Mouse (Mus musculus): ENCODE data around the gene Pde4d.

Gene Pde4d

DNA sequence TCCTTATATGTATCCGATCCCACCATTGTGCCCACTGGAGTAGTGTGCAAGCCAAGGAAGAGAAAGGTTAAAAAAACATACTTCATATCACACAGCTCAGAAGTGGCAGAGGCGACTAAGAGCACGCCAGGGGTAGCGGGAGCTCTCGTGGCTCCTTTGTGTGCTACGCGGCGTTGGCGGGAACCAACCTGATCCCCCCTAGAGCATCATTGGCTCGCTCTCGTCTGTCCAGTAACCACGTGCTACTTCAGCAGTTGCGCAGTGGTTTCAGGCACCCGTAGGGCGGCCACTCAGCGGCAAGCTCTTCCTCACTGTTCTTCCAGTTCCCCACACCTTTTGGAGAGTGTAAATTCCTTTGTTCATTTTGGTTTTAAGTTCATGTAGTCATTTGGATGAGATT, 758.9 kb downstream of the Pde4d start:
- DNase-seq = no peak

DNA sequence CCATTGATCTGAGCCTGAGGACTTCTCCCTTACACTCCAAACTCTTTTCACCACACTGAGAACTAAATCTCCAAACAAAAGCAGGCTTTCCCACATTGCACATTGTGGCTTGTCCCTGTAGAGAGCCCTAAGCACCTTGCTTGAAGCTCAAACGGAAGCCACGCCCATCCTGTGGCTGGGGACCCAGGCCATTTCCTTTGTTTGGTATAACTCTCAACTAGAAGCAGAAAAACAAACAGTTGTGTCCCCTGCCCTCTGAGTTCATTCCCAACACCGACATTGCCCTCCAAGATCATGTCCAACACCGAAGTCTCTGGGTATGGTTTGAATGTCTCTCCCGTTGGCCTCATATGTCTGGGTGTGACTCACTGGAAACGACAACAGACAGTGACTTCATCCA, 759.7 kb downstream of the Pde4d start:
- DNase-seq = no peak

DNA sequence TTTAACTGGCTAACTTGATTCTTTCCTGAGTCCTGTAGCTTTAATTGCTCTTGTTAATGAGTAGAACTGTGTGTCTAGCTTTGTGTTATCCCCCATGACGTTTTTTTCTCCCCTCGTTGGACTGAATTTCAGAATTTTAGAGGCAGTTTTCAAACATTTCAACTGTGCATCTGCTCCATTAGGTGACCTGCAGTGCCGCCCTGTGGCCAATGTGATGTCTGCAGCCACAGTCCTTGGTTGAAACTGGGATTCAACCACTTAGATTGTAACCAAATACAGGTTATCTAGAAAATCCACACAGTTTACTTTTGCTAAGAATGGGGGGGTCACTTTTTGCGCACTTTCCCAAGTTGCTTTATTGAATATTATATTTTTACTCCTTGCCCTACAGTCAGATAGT, 760.7 kb downstream of the Pde4d start:
- DNase-seq = peak; percentile 82 to 83

DNA sequence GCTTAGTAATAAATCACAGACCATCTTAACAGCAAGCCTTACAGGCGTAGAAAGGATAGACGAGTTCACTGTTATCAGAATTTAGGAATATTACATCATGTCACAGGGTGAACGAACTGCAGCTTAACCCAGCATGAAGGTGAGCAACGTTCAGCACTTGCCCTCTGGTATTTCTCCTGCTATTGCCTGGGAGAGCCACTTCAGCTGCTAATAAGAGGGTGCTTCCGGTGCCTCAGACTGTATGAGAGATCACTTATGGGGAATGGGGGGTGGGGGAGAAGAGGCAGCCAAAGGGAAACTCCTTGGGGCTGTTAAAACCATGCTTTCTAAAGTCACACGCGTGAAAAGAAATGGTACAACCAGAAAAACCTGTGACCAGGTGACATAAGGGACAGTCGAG, 761.7 kb downstream of the Pde4d start:
- DNase-seq = no peak

DNA sequence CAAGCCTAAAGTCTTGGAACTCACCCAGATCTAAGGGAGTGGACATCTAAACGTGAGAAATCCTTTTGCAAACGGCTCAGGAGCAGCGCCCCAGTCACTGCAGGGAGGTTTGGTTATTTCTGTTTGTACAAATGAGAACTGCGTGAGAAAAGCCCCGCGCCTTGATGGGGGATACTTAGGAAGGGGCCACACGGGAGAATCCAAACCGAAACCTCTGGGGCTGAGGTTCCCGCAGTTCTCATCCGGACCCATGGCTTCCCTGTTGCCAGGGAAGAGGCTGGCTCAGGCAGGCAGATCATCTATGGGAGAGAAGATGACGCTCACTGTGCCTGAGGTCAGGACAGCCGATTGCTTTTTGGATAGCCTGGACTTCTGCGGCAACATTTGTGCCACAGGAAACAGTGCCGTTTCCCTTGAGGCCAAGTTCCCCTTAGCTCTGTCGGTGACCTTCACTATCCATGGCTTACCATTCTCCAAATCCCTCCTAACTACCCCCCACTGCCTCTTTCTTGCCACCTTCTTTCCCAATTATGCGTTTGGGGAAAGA, 762.3 kb downstream of the Pde4d start:
- DNase-seq = no peak

DNA sequence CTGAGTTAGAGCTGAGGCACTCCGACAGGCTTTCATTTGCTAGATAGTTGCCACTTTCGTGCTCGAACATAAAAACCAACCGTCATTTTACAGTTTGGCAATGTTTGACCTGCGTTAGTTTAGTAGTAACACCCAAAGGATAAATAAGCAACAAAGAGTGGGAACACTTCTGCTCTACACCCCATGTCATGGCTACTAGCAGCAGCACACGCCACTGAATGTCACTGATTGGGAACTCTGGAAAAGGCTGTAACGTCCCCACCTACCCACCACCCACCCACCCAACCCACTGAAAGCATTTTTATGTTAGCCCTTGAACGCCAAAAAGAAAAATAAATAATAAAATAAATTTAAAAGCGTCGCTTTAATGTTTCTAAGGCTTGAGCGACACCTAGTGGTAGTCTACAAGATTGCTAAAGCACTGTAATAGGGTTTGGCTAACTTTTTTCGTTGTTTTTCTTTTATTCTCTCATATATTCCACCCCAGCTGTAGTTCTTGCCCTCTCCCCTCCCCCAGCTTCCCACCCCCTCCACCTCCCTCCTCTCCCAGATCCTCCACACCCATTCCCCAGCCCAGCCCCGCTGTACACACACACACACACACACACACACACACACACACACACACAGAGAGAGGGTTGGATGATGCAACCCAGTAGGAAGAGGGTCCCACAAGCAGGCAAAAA, 763.2 kb downstream of the Pde4d start:
- peak; percentile 18 to 26 for DNase-seq

DNA sequence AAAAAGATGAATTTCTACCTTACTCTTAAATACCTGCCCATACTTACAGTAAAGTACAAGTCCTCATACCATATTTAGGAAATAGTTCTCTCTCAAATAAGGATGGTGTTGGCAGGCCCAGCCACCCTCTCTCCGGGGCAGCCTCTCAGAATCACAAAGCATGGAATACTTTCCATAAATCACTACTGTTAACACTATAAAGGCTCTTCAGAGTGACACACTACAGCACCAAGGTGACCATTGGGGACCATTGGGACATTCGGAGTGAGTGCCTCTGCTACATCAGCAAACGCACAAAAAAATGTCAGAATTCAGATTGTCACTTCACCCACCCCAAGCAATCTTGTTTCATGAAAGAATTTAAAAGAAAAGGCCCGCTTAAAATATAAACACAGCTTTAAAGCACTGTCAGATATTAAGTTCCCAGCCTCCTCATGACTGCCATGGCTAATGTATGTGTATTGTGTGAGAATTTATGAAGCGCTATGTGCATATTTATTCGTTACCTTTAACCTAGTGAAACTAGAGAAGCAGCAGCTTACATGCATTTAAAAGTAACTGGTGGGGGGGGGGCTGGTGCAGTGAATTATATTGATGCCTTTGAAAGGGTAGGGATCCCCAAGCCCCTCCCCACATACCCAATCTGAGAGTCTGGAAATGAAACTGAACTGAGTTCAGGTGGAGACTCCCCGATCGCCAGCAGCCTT, 769.4 kb downstream of the Pde4d start:
- no peak for DNase-seq

DNA sequence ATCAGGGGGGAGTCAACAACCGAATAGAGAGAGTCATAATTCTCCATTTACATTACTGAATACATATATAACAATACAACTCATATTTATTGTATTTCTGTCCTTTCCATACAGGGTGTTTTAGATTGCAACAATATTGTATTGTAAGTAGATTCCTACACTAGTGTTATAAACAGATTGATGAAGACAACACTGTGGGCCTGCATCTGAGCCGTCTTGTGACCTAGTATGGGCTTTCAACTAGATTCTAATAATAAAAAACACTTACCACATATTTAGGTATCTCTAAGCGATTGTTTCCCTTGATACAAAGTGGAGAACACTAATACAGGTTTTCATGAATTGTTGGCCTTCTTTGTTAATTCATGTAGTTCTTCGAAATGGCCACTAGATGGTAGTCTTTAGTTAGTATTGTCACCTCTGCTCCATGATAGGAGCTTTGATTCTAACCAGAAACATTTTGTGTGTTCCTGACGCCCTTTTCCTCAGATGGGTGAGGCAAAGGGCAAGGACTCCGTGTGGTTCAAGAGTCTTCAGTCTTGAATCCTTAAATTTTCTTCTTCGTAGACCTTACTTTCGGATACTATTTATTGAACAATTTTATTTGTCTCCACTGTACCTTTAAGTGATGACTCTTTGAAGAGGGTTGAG, 779.3 kb downstream of the Pde4d start:
- peak; percentile 51 to 58 for DNase-seq

DNA sequence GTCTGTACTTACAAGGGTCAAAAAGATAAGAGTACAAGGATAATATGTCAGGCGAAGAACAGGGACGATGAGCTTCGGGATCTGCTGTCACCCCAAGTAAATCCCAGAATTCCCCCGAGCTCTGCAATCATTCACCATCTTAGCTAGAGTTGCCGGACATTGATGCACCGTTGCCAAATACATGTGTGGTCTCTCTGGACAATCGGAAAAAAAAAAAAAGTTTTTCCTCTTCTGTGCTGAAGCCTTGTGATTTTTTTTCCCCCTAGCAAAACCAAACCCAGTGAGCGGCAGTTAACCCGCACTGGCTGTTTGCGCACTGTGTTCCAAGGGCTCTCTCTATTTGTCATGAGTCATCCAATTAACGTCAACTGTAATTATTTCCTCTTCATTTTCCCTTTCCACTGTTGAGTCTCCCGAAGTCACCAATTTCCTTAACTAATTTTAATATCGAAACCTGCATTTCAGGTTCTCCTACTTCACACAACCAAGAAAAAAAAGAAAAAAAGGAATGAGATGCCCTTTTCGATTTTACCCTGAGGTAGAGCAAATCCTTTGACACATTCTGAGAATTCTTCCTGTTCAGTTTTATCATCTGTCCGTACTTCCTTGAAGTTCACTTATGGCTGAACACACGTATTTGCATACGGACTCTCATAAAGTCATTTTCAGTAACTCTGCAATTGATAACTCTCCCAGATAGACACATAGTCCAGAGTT, 780.0 kb downstream of the Pde4d start:
- peak in 1 of 2 experiments; percentile 5 for DNase-seq

DNA sequence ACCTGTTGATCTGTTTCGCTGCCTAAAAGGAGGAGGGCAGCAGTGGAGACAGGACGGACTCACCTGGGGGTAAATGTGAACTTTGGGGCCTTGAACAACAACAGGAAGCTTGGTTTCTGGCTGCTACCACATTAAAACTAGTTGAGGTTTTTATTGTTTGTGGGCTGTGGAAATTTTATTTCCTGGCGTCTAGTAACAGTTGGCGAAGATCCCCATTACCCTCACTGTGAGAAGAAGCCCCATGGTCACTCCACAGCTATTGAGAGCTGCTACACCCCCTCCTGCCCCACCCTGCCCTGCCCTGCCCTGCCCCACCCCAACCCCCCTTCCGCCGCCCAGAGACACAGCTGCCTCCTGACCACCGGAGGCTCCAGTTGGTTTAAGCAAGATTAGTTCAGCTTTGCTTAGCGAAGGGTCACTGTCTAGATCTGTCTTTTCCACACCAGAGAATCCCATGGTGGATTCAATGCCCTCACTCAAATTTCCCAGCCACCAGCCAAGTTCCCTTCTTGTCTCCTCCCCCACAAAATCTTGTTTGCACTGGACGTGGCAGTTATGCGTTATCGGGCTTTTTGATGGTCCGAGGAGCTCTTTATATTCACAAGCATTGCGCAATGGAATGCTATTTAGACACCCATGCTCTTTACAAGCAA, 780.7 kb downstream of the Pde4d start:
- DNase-seq = peak; percentile 43 to 45

DNA sequence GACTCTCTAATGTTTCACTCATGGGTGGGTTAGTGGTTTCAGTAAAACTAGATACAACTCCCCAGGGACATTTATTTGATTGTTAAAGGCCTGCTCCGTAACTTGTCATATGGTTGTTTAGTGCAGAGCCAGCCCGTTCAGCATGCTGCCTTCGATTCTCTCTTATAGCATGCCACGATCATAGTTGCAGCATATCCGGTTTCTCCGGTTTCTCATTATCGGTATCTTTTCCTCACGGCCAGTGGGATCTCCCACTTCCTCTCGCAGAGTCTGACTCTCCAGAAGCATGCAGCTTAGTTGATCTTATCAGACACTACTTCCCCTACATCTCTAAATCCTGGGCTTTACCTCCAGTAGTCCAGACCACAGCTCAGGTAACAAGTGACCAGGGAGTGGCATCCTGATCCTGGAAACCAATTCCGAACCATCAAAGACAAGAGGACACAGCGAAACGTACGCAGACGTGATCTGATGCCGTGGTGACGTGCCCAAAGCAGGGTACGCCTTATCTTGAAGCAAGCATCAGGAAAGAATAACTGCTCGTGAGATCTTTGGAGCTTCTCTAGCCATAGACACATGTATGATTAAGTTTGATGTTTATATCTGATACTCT, 782.2 kb downstream of the Pde4d start:
- DNase-seq = no peak

DNA sequence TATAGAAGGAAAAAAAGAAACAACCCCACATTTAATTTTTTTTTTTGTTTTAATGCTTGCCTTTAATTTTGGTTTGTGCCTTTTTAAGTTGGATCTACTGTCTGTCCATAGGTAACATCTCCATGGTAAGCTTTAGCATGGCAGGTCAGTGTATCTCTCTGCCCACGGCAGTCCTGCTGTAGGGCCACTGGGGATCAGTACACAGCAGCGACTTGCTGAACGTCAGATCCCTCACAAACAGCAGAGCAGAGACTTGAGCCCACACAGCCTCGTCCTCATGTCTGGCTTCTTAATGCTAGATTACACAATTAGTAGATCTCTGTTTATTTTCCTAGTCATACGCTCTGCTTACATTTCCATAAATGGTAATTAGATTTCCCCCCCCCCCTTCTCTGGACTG, 782.8 kb downstream of the Pde4d start:
- DNase-seq = no peak

DNA sequence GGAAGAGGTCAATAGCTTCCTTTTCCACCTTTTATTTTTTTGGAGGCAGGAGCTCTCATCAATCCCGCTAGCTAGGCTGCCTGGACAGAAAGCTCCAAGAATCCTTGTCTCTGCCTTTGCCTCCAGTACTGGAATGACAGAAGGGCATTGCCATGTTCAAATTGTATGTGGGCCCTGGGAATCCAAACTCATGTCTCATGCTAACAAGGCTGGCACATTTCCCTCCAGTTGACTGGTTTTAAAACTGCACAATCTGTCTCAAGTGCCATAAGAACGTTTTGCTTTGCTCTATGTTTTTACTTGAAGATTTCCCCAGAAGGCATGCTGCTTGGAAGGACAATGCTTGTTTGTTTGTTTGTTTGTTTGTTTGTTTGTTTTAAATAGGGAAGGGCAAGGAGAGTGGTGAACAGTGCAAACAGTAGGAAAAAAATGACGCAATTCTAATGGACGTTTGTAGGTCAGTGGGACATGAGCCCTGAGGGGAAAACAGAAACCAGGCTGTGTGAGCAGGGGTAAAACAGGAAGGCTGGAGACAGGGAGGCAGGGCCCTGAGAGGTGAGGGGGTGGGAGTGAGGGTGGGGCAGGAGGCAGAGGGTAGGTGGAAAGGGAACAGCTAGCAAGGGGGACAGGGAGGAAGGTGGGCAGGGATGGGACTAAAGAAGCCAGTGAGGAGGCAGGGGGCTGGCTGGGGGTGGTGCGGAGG, 784.3 kb downstream of the Pde4d start:
- no peak for DNase-seq

DNA sequence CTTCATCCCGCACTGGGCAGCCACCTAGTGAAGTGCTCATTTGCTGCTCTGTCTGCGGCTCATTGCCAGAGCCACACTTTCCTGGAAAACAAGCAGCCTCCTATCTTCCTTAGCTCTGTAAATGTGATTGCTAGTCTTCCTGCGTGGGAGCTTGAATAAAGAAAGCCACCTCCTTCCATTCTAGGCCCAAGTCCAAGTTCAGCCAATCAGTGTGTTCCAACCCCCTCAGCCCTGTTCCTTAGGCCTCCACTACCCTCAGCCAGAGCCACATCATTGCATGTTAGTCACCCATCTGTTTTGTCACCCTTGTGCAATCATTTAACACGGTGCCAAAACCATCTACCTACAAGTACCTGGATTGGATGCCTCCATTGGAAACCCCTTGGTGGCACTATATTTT, 786.3 kb downstream of the Pde4d start:
- DNase-seq = no peak

DNA sequence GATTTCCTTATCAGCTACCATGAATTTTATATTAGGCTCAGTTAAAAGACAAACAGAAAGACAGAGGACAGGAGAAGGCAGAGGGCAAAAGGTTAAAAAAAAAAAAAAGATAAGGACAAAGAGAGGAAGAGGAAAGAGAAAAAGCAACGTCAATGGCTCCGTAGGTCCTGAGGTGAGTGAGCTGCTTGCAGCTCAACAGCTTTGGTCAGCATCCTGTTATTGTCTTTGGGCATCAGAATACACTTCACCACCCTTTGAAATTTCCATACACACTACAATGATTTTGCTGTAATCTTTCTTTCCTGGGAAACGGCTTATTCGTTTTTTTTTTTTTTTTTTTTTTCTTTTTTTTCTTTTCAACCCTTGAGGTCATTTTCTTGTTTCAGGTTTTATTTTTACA, 788.9 kb downstream of the Pde4d start:
- DNase-seq = no peak

DNA sequence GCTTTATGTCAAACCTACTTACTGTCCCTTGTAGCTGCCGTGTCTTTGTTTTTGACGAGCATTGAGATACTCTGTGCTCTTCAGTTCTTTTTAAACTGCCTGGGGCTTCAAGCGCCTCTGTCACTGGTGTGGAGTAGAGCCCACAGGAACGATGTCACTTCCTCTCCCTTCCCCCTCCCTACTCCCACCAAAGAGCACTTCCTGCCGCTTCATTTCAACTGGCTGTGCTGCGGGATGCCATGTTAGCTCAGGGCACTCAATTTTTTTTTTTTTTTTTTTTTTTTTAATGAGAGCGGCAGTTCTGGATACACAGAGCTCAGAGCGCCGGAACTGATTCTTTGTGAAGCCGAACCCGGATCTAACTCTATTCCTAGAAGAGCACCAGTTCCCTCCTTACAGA, 789.5 kb downstream of the Pde4d start:
- peak; percentile 61 to 70 for DNase-seq

DNA sequence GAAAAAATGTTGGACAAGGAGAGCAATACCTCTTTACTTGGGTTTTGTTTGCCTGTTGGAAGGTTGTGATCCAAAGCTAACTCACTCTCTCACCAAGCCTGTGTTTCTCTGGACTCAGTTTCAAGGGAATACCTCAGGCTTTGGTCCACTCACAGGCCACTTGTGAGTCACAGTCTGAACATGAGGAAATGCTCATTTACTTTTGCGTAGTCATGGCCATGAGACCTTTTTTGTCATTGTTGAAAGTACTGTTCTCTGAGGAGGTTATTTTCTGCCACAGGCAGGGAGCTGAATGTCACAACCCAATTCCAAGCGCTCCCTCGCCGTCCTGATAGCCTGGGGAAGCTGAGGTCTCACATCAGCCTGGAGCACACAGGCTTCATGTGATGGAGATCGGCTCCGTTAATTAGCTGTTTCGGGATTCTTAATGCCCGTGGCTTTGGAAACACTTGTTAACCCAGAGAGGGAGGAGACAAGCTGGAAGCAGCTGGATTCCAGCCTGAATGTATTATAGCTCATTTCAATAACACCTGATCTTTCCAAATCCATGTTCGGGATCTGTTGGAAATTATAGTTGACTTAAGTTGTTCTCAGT, 792.8 kb downstream of the Pde4d start:
- DNase-seq = no peak

DNA sequence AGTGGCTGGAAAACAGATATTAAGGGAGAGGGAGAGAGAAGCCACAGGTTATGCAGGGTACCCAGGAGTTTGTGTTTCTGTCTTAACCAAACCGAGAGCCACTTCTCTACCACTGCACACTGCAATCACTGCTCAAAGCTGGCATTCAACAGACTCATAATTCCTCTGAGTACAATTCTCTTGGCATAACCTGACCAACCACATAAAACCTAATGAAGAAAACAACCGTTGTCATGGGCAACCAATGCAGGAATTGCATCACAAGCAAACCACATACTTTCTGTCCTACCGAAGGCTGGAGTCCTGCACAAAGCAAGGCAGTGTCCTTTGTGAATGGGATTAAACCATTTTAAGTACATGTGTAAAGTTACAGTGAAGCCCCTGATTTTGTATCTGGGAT, 793.4 kb downstream of the Pde4d start:
- no peak for DNase-seq

DNA sequence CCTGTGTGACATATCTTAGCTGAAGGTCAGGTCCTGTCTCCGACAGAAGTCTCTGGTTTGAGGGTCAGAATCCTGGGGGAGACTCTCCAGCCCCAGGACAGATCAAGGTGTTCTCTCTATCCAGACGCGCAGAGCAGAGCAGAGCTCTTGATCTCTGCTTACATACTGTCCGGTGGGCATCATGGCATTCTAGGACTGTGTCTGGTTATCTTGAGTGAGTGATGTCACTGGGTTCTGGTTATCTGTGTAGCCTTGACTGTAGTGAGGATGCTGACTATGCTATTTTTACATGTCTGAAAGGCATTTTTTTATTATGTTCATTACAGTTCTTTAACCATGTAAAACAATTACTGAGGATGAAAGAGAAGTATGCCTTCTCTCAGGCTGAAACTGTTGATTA, 797.3 kb downstream of the Pde4d start:
- no peak for DNase-seq

DNA sequence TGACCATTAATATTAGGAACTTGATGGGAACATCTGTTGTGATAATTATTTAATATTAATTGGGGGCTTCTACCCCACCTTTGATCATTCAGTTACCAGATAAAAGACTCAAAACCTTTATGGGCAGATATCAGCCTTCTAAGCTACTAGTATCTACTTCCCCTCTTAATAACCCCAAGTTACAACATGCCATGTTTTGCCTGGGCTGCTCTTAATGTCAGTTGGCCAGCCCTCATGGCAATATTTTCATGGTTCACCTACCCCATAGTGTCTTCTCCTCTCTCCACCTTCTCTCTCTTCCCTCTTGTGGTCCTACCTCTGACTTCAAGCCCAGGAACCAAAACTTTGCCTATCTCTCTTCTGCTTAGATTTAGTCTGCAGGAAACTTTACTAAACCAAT, 799.6 kb downstream of the Pde4d start:
- no peak for DNase-seq

DNA sequence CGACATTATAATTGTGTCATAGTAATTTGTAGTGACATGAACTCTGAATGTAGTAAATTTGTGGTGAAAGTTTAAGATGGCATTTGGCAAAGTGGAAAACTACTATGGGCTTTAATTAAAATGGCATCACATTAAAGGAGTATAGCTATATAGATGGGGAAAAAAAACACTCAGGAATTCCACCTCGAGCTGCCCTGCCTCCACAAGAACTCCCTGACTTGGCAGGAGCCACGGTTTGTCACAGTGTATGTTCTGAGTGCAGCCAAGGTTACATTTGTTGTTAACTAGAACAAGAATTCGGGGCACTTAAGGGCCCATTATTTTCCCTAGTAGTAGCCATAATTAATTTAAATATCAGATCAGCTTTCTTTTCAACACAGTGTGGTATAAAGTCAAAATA, 805.9 kb downstream of the Pde4d start:
- no peak for DNase-seq

Data from B cell, adult 2 months (primary cell).